Mouse (Mus musculus): ENCODE measurements around the gene Peak1. TPM values are rescaled to one million over a fixed set of nuclear protein-coding genes. Genes with fewer than 3 reads are reported as not detected.

Peak1 gene
- polyA plus RNA-seq, 1 experiment from 2014 or later: 2.6 TPM

DNA sequence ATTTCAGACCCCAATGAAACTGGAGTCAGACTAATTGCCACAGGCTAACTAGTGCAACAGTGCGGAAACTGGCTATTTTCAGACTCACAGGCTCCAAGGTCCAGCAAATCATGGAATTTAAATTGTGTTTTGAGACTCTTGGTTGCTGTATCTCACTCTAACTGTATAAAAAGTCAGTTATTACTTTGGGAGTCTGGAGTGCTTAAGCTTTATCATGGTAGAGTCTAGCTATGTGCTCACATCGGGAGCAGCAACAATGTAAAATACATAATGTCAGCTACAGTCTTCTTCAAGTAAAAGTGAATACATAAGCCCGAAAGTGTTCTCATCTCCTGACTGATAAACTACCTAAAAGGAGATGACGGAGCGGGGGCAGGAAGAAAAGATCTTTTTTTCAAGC, 263.3 kb downstream of the Peak1 start:
- WGBS (ENCODE audit: insufficient replicate concordance): 81% methylated on average over 5 of the region's 5 CpGs
- Histone ChIP-seq H3K27me3 (ENCODE audit: insufficient read depth, low read length) (no peaks in the 10 kb centered on the region), H3K4me3 (ENCODE audit: low read depth, low read length) (no peak overlapping the region), H3K27ac (ENCODE audit: low read depth) (no peak overlapping the region), H3K4me1 (ENCODE audit: insufficient read depth) (no peaks in the 10 kb centered on the region), H3K36me3 (replicated peaks; ENCODE audit: insufficient read depth, low read length) (no peaks in the 10 kb centered on the region), H3K9me3 (ENCODE audit: low read length) (0 out of 2 replicates have a peak, but pooled peaks cover 2% of the 10 kb centered on the region), H3K9ac (replicated peaks) (no peak overlapping the region), H3K4me2 (ENCODE audit: low read depth, low read length) (no peak overlapping the region)
- TF ChIP-seq EP300 (IDR thresholded peaks at IDR 0.05; ENCODE audit: low read depth): no peak
- no peak for TF ChIP-seq CTCF (IDR thresholded peaks at IDR 0.05; ENCODE audit: low read depth)
- ATAC-seq: no peak
- no peak for DNase-seq

GRCm38 (mm10) chr9:56152482-56153007, 265.3 kb downstream of the Peak1 start:
- Histone ChIP-seq H3K4me3 (ENCODE audit: low read depth, low read length) (no peak overlapping the region), H3K36me3 (replicated peaks; ENCODE audit: insufficient read depth, low read length) (no peaks in the 10 kb centered on the region), H3K27ac (ENCODE audit: low read depth) (no peak overlapping the region), H3K4me2 (ENCODE audit: low read depth, low read length) (no peak overlapping the region), H3K4me1 (ENCODE audit: insufficient read depth) (no peaks in the 10 kb centered on the region), H3K9ac (replicated peaks) (no peak overlapping the region), H3K9me3 (ENCODE audit: low read length) (0 out of 2 replicates have a peak, but pooled peaks cover 2% of the 10 kb centered on the region), H3K27me3 (ENCODE audit: insufficient read depth, low read length) (no peaks in the 10 kb centered on the region)
- 72% methylated on average over 4 of the region's 4 CpGs for WGBS (ENCODE audit: insufficient replicate concordance)
- DNase-seq (no peak), ATAC-seq (no peak)
- TF ChIP-seq CTCF (IDR thresholded peaks at IDR 0.05; ENCODE audit: low read depth) (no peak), EP300 (IDR thresholded peaks at IDR 0.05; ENCODE audit: low read depth) (no peak)

GRCm38 (mm10) chr9:56151745-56152481, 266.0 kb downstream of the Peak1 start:
- ATAC-seq: no peak
- Histone ChIP-seq H3K9ac (replicated peaks) (no peak overlapping the region), H3K36me3 (replicated peaks; ENCODE audit: insufficient read depth, low read length) (no peaks in the 10 kb centered on the region), H3K27me3 (ENCODE audit: insufficient read depth, low read length) (no peaks in the 10 kb centered on the region), H3K9me3 (ENCODE audit: low read length) (0 out of 2 replicates have a peak, but pooled peaks cover 2% of the 10 kb centered on the region), H3K4me2 (ENCODE audit: low read depth, low read length) (no peak overlapping the region), H3K4me3 (ENCODE audit: low read depth, low read length) (no peak overlapping the region), H3K4me1 (ENCODE audit: insufficient read depth) (no peaks in the 10 kb centered on the region), H3K27ac (ENCODE audit: low read depth) (no peak overlapping the region)
- DNase-seq: no peak
- no peak for TF ChIP-seq CTCF (IDR thresholded peaks at IDR 0.05; ENCODE audit: low read depth)
- TF ChIP-seq EP300 (IDR thresholded peaks at IDR 0.05; ENCODE audit: low read depth): no peak
- 57% methylated on average over 7 of the region's 7 CpGs for WGBS (ENCODE audit: insufficient replicate concordance)

Small RNA genes within 50 kb of the gene (microRNA-seq; reads per million reads assigned to microRNA genes)
- gene Gm24270: 1.2 reads per million

Other genes starting within 250 kb of the Peak1 start
- 8.2 and 8.3 TPM in 2 replicates for gene Hmg20a, start 542 bp upstream of the Peak1 start, polyA plus RNA-seq (2015; fragmentation: Nextera tagmentation; extraction: Ambion mirVana)

Data from liver, postnatal 0 days (tissue).